Mouse (Mus musculus) forebrain, embryonic 14.5 days (tissue): ENCODE data around the gene Klk1b16. TPM values are rescaled to one million over a fixed set of nuclear protein-coding genes. Genes with fewer than 3 reads are reported as not detected.

ENCODE experiments used
- polyA plus RNA-seq: library from polyadenylated mRNA; unstranded; fragments of >200 nt; fragmentation: Nextera tagmentation; extraction: Ambion mirVana; gene quantifications from 2 replicates; pipeline ENCODE4 v1.2.1, GENCODE M21; 2014

The Klk1b16 gene
- polyA plus RNA-seq, 1 experiment from 2014 or later = not detected

Other genes with a start within 250 kb of the Klk1b16 start
- gene Klk15, start 203.0 kb upstream of the Klk1b16 start, polyA plus RNA-seq = not detected in 2 replicates
- not detected in 2 replicates for gene Klk1b8, start 186.1 kb upstream of the Klk1b16 start, polyA plus RNA-seq
- not detected in 2 replicates for gene Klk1b1, start 170.0 kb upstream of the Klk1b16 start, polyA plus RNA-seq
- gene Klk1b9, start 160.7 kb upstream of the Klk1b16 start, polyA plus RNA-seq = not detected in 2 replicates
- not detected in 2 replicates for gene Klk1b11, start 140.9 kb upstream of the Klk1b16 start, polyA plus RNA-seq
- gene Klk1b26, start 124.6 kb upstream of the Klk1b16 start, polyA plus RNA-seq = not detected in 2 replicates
- not detected in 2 replicates for gene Klk1b27, start 84.5 kb upstream of the Klk1b16 start, polyA plus RNA-seq
- gene Klk1b21, start 34.4 kb upstream of the Klk1b16 start, polyA plus RNA-seq = not detected in 2 replicates
- gene Klk1b22, start 24.1 kb upstream of the Klk1b16 start, polyA plus RNA-seq = not detected in 2 replicates
- not detected in 2 replicates for gene Klk1b24, start 51.5 kb downstream of the Klk1b16 start, polyA plus RNA-seq
- not detected in 2 replicates for gene Klk1b3, start 61.4 kb downstream of the Klk1b16 start, polyA plus RNA-seq
- gene Klk1b4, start 70.7 kb downstream of the Klk1b16 start, polyA plus RNA-seq = not detected in 2 replicates
- gene Klk1b5, start 79.2 kb downstream of the Klk1b16 start, polyA plus RNA-seq = not detected in 2 replicates
- gene Klk1, start 88.6 kb downstream of the Klk1b16 start, polyA plus RNA-seq = not detected in 2 replicates
- gene Gm36864, start 99.4 kb downstream of the Klk1b16 start, polyA plus RNA-seq = not detected in 2 replicates
- 1.9 and 2.4 TPM in 2 replicates for gene 1700028J19Rik, start 109.9 kb downstream of the Klk1b16 start, polyA plus RNA-seq
- gene 2410002F23Rik, start 110.0 kb downstream of the Klk1b16 start, polyA plus RNA-seq = 162 and 186 TPM in 2 replicates
- not detected in 2 replicates for gene Acp4, start 120.6 kb downstream of the Klk1b16 start, polyA plus RNA-seq
- gene Gm15517, start 124.7 kb downstream of the Klk1b16 start, polyA plus RNA-seq = not detected in 2 replicates
- gene Clec11a, start 170.1 kb downstream of the Klk1b16 start, polyA plus RNA-seq = 3.7 and 4.5 TPM in 2 replicates
- gene Shank1, start 173.5 kb downstream of the Klk1b16 start, polyA plus RNA-seq = 9.5 and 15.1 TPM in 2 replicates
- gene Syt3, start 247.3 kb downstream of the Klk1b16 start, polyA plus RNA-seq = 19.0 and 25.3 TPM in 2 replicates
- gene 1700008O03Rik, start 249.1 kb downstream of the Klk1b16 start, polyA plus RNA-seq = 0.63 and 0.86 TPM in 2 replicates